Mouse (Mus musculus): ENCODE results near the gene Mat2b.

Mat2b gene

DNA sequence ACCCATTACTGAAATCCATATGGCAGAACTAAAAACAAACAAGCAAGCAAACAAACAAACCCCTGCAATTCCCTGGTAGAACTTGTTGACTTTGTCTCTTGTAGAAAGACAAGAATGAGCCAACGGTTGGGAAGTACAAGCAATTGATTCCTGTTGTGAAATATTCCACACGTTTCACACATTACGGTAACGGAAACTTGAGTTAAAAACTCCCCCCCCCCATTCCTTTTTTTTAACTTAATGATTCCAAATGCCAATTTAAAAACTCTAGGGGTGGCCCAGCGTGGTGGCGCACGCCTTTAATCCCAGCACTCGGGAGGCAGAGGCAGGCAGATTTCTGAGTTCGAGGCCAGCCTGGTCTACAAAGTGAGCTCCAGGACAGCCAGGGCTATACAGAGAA, at the start of gene Mat2b:
TSS of gene Mat2b (minus strand) at position 101 of the 400 bp plus-strand sequence.
- WGBS, result 71% methylated on average over 9 of the region's 9 CpGs

DNA sequence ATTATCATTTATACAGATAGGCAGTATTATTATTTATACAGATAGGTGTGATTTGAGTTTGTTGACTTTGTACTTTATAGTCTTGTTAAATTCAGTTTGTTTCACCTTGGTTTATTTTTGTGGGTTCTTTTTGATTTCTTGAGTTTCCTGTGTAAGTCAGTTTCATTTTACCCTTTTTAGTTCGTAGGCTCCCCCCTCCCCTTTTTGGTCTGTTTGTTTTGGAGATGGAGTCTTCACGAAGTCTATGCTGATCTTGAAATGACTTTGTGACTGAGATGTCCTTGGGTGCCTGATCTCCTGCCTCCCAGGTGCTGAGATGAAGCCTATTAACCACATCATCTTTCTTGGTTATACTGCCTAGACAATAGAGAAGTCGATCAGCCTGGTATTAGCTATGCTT, 49.3 kb upstream of the Mat2b start:
- WGBS, result 84% methylated on average over 3 of the region's 3 CpGs

DNA sequence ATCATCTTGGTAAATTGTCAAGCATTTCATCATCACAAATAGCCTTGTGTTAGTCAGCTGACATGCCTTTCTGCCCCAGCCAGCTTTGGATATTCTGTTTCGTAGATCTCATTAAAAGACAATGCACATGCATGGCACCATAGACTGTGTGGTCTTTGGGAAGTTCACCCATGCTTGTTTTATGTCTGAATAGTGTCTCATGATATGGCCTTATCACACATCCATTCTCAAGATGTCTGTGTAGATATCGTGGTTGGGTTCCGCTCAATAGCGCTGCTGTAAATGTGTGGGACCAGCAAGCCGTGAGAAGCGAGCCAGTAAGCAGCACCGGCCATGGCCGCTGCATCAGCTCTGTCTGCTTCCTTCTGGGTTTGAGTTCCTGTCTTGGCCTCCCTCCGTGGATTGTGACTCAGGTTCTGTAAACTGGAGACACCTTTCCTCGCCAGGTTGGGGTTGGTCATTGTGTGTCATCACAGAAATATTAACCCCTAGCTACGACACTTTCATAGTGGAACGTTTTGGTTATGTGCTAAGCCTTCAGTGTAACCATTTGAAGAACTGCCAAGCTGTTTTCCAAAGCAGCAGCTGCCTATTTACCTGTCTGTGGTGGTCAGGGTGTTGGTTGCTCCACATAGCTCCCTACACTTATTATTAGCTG, 46.7 kb upstream of the Mat2b start:
- 92% methylated on average over 12 of the region's 12 CpGs for WGBS

DNA sequence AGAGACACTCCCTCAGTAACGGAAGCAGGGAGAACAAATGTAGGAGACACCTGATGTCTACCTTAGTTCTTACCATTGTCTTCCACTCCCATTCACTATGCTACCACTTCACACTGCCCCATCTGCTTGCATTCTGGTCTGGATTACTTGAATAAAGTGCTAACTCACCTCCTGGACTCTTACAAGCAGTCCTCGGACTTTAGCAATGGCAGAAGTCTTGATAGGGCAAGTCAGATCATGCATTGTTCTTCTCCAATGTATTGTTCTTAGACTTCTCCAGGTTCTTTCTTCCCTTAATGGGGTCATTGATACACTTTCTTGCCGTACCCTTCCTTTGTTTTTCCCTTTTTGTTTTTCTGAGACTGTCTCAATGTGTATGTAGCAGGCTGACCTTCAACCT, 42.4 kb upstream of the Mat2b start:
- WGBS, result 80% methylated on average over 3 of the region's 3 CpGs

- 5% methylated on average over 11 of the region's 11 CpGs for WGBS
Measured at GRCm38 (mm10) chr11:40734251-40734752, 39.3 kb upstream of the Mat2b start.

DNA sequence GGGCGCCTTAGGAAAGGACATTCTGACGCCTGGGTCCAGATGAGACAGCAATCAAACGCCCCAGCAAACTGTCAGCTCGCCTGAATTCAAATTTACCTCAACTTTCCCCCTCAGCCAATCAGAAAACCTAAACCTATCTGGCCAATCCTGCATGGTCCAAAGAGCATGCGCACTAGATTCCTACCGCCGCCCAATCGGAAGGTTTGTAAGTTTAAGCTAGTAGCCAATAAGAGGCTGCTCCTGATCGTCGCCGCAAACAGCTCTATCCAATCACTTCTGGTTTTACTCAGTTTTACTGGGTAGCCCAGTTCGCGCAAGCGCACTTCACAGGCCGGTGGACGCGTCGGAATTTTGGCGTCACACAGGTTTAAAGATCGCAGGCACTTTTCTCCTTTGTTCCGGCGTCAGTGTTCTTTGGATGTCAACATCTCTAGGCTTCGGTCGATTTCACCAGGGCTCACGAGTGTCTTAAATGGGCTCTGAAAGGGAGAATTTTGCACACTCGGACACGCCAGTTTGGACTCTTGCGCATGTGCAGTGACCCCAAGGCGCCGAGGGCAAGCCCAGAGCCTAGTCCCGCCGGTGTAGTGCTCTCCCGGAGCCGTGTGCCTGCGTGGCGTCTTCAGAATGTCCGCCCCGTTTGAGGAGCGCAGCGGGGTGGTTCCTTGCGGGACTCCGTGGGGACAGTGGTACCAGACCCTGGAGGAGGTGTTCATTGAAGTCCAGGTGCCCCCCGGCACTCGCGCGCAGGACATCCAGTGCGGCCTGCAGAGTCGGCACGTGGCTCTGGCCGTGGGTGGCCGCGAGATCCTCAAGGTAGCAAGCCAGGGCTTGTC, 38.6 kb upstream of the Mat2b start, which contains the start of the genes Hmmr and Nudcd2:
TSS of gene Hmmr (minus strand) at position 84 of the 836 bp plus-strand sequence.
TSS of gene Nudcd2 (plus strand) at position 329 of the 836 bp plus-strand sequence.
- under 1% methylated on average over 52 of the region's 52 CpGs for WGBS

- WGBS, result 2% methylated on average over 14 of the region's 14 CpGs
Measured at GRCm38 (mm10) chr11:40732997-40733338, 38.0 kb upstream of the Mat2b start.

- 57% methylated on average over 5 of the region's 5 CpGs for WGBS
Measured at GRCm38 (mm10) chr11:40715524-40715923, 20.5 kb upstream of the Mat2b start.

GRCm38 (mm10) chr11:40713858-40714257, 18.9 kb upstream of the Mat2b start:
- 42% methylated on average over 8 of the region's 8 CpGs for WGBS

DNA sequence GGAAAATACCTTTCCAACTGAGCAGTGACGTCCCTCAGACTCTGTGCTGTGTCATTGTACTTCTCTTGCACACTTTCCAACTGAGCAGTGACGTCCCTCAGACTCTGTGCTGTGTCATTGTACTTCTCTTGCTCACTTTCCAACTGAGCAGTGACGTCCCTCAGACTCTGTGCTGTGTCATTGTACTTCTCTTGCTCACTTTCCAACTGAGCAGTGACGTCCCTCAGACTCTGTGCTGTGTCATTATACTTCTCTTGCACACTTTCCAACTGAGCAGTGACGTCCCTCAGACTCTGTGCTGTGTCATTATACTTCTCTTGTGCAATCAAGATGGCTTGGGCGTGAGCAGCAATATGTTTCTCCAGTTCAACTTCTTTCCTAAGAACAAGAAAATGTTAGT, 14.9 kb upstream of the Mat2b start:
- 88% methylated on average over 6 of the region's 6 CpGs for WGBS

DNA sequence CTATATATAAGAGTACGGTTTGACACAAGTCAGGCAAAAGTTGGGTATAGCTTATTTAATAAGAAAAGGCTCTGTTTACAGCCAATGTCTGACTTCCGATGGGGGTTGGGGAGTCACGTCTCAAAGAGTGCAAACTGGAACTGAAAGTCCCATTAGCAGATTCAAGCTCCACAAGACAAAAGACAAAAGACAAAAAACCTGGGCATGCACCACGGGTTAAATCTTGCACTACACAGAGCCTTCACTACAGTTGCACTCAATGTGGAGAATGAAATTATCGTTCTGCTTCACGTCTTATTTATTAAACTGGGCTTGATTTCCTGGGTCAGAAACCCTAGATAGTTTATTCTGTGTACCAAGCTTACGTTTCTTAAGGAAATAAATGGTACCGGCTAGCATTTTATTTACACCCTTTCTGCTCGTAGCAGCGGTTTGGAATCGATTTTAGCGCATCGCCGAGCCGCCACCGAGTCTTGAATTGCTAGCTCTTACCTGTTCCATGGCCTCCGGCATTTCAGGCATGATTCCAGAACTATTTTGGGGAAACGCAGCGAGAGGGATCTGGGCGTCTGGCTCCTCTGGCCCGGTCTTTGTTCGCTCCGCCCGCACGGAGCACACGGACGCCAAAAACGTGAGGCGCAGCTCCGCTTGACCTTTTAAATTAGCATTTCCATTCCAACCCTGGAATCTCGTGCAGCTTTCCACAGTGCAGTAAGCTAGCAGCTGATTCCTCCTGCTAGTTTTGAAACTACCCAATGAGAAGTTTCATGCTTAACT, 504 bp downstream of the Mat2b start:
- WGBS, result under 1% methylated on average over 31 of the region's 31 CpGs

DNA sequence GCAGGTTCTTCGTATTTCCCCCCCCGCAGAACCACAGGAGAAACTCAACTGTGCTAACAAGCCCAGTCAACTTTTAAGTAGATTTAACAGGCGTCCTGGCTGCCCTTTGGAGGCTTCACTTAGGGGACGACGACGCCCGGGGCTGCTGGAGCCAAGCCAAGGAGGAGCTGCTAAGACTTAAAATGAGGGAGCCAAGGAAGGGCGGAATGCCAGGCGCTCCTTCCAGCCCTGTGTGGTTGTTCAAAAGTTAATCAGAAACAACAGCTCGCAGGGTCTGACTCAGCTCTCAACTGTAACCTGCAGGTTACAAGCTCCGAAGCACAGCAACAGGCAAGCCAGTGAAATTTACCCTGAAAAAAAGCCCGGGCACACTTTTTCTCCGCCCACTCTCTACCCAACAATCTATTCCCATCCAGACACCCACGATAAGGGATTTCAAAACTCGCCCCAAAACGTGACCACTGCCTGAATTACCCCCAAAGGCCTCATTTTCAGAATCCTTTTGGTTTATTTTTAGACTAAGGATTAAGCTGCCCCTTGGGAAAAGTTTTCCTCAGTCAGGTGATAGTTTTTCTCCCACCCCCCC, 1.5 kb downstream of the Mat2b start:
- WGBS, result under 1% methylated on average over 16 of the region's 16 CpGs

DNA sequence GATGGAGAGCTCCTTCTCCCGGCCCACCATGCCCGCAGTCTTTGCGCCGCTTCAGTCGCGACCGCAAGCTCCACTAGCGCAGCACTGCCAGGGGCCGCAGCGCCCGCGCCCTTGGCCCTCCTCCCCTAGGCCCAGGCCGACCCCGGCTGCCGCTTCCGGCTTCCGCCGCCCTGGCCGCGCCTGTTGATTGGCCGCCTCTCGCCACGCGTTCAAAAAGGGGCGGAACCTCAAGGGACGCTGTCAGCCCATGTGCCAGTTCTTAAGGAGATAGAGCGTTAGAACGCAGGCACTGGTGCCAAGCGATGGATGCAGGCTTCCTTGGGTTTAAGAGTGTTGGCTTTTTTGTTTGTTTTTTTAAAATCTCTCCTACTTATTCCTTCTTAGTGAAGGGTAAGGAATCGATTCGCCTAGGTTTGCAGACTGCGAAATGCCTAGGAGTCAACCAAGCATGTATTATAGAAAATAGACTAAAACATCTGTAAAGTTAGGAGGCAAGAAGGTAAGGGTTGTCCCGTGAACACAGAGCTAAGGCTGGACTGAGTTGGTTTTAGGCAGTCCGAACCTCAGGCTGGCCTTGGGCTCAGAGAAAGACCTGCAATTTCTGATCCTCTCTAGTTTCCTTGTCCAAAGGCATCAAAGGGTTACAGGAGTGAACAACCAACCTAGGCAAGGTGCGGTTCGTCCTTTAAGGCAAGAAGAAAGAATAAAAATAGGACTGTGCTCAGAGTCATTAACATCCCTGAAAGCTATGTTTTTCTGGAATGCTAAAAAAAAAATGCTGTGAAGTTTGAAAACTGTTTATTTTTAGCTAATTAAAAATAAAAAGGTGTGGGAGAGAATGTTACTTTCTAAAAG, 2.3 kb downstream of the Mat2b start:
- WGBS, result under 1% methylated on average over 36 of the region's 36 CpGs

GRCm38 (mm10) chr11:40692101-40692509, 2.9 kb downstream of the Mat2b start:
- WGBS, result under 1% methylated on average over 28 of the region's 28 CpGs

GRCm38 (mm10) chr11:40690444-40691127, 4.4 kb downstream of the Mat2b start:
- 16% methylated on average over 5 of the region's 5 CpGs for WGBS

DNA sequence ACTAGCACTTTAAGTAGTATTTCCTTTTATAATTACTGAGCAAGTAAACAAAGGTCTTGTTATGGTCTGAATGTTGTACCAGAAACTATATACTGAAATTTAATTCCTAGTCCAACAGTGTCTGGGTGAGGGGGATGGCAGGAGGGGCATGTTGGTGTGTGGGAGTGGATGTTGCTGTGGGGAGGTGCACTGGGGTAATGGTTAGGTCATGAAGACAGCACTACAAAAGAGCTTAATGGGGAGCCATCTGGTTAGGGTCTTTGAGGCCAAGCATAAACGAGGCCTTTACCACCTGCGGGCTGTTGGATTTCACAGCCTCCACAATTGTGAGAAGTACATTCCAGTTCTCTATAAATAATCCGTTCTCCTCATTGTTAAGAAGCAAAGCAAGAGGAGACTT, 11.7 kb downstream of the Mat2b start:
- WGBS, result 44% methylated on average over 3 of the region's 3 CpGs

DNA sequence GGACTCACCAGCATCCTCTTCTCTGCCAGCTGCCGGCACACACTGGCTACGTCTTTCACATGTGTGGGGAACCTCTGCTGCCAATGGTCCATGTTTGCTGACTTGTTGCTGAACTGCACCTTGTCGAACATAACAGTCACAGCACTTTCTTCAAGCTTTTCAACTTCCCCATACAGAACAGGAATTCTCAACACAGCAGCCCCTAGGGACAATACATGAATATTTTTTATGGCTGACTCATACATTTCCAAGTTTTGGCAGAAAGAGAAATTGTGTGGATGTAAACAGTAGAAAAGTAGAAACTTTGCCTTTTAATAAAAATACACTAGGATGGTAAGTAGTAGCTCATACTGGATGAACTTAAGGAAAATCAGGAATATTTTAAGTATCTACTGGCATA, 12.5 kb downstream of the Mat2b start:
- 71% methylated on average over 3 of the region's 3 CpGs for WGBS

- 100% methylated on average over 1 of the region's 1 CpGs for WGBS
Measured at GRCm38 (mm10) chr11:40677169-40677568, 17.8 kb downstream of the Mat2b start.

GRCm38 (mm10) chr11:40675014-40675730, 19.8 kb downstream of the Mat2b start:
- WGBS, result 40% methylated on average over 4 of the region's 4 CpGs
